Mouse (Mus musculus) kidney, adult 2 months (tissue): ENCODE measurements at regions not wholly inside any gene's neighbourhood (a gene's known extent, or its start where the extent isn't known, plus 50 kb on each side); places are given as distances from the start of the nearest gene placed in this dataset.

Experiments used
- CTCF ChIP-seq: fragments of 200-500 bp; conservative IDR thresholded peaks from 2 replicates; pipeline ENCODE4 v1.5.1; 2011; ENCODE audit warnings: low read depth, mild to moderate bottlenecking, control low read depth, low read length, moderate library complexity, mixed read lengths; ENCODE audit not compliant: insufficient read depth, insufficient read length
- POLR2A ChIP-seq: fragments of 200-500 bp; IDR thresholded peaks from one replicate; pipeline ENCODE4 v1.6.1; 2011; ENCODE audit warnings: low read depth, low read length, control low read depth

DNA sequence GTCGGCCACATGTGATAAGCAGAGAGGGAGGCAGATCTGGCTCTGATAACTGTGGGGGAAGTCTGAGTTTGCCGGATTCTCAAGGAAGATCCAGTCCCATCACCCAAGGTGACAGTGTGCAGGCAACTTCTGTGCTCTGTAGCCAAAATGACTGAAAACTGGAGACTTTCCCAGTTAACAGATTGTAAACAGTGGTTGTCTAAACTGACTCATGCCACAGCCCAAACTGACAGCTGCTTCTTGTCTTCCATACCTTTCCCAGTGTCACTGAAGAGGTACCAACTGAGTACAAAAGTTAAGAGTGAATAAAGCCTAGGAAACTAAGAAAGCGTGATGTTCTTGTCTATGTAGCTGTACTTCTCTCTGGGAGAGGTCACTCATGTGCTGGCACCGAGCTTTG, 990.4 kb upstream of the Slit2 start:
- no peak for TF ChIP-seq POLR2A
- no peak for TF ChIP-seq CTCF
